Mouse (Mus musculus) layer of hippocampus, postnatal 14 days (tissue): ENCODE data around the gene Slc17a7. TPM values are rescaled to one million over a fixed set of nuclear protein-coding genes. Genes with fewer than 3 reads are reported as not detected.

Experiments used
- DNase-seq, 2 experiments: peaks; one replicate each; pipeline ENCODE4 v3.0.0; 2021 to 2022; ENCODE audit warnings: low spot score in 2 of 2, mixed read lengths in 1 of 2
- total RNA-seq, 2 experiments: library from RNA; stranded (reverse); gene quantifications; 2 replicates each; pipeline ENCODE4 v1.2.3; 2021

Gene Slc17a7
- total RNA-seq, 2 experiments from 2014 or later, result 1,582 to 1,636 TPM

DNA sequence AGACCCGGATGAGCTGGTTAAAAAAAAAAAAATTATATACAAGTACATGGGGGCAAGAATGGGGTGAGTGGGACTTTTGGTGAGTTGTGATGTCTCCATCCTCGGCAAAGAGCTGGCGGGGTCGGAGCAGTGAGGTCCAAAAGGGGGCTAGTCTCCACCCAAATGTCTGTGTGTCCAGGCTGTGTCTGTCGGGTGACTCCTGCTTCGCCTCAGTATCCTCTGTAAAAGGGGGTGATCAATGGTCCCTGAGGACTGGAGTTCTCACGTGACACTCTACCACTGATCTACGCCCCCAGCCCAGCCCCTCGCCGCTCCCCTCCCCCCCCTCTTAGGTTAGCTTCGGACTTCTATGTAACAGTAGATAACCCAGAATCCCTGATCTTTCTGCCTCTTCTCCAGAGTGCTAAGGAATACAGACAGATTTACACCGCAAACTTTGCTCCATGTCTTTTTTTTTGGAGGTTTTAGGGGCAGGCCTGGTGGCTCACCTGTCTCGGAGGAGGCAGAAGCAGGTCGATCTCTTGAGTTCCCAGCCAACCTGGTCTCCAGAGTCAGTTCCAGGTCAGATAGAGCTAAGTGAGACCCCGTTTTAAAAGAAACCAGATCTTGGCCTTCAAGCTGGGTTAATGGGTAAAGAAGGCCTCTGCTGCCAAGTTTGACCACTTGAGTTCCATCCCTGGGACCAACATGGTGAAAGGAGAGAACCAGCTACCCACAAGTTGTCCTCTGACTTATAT is 33.8 kb upstream of the Slc17a7 start:
- DNase-seq, result no peak

DNA sequence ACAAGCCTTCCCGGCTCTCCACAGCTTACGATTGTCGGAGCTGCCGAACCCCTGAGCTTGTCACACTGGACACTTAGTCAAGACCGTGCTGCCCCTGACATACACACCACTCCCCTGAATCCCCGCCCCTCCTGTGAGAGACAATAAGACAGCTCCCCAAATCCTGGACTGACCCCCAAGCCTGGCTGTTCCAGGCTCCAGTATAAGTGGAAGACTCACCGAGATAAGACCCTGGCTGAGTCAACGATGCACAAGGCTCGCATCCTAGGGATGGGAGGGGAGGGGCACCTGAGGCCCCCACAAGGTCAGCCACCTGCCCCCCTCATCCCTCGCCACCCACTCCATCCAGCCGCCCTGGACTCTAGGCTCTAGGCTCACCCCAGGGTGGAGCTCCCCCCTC is 31.9 kb upstream of the Slc17a7 start:
- DNase-seq, result no peak

DNA sequence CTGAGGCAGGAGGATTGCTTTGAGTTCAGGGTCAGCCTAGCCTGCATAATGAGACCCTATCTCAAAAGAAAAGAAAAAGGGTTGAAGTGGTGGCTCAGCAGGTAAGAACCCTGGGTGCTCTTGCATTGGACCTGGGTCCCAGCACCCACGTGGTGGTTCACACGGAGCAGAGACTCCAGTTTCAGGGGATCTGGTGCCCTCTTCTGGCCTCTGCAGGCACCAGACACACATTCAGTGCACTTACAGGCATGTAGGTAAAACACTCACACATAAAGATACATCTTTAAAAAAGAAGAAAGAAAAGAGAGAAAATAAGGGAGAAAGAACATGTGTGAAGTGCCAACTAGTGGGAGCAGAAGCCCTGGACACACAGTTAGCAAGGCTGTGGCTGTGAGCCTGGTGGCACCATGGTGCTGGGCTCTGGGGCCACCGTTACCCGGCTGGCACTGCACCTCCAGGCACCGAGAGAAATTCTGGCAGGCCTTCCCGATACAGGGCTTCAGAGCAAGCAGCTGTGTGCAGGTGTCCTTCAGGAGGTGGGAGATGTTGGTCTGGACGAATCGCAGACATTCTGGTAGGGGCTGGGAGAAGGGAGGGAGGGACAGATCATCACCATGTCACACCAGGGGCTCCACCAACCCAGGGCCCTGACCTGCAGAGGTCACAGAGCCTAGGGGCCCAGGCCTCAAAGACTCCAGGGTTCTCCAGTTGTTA is 30.1 kb upstream of the Slc17a7 start:
- no peak for DNase-seq

DNA sequence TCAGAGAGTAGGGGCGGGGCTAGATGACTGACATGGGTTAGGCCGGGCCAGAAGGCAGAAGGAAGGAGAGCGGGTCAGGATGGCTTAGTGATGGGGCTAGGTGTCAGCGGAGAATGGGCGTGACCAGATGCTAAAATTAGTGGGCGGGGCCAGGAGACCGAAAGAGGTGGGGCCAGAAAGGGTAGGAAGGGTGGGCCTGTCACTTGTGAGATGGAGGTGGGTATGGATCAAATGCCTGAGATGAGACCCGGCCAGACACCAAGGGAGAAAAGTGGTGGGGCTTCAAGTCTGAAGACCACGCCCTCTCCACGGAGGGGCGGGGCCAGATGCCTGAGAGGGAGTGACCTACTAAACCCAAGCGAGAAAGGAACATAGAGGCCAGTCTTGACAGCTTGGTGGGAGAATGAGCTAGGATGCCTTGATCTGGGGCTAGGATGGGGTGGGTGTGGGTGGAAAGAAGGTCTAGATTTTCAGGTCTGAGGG is 29.2 kb upstream of the Slc17a7 start:
- DNase-seq, result no peak

DNA sequence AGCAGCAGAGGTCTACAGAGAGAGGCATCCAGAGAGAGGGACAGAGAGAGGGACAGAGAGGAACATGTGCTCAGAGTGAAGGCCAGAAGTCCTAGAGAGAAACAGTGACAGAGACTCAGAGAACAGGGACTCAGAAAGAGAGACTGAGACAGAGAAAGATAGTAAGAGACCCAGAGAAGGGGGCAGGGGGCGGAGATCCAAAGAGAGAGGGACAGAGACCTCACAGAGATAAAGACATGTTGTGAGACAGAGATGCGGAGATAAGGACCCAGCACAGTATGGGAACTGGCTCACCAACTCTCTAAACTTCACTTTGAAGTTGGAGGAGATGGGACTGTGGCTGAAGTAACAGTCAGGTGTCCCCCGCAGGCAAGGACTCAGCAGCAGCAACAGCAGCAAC is 28.4 kb upstream of the Slc17a7 start:
- DNase-seq, result no peak

DNA sequence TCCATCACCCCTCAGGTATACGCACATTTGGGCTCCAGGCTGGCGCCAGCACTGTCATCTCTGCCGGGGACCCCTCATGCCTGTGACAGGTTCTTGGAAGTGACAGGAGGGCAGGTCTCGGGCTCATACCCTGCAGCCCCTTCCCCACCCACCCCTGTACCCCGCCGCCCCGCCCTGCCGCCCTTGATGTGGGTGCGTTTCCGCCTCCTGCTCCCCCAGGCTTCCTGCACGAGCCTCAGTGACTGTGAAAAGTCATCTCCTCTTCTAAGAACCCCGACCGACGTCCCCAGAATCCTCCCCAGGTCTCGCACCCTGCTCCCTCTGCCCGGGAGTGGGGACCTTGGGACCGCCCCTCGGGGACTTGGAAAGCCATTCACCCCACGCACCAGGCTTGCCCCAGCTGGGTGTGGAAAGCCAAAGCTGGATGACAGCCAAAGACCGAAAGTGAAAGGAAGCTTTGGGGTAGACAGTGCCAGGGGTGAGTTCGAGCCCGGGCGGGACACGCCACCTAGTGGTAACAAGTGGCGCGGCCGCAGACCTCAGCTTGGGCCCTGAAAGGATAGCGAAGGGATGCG is 27.7 kb upstream of the Slc17a7 start, which contains the start of the genes Gm45713 and Flt3l:
Gene Gm45713, minus strand, starts transcription at position 239 of the 575 bp plus-strand sequence.
Gene Flt3l, minus strand, starts transcription at position 440 of the 575 bp plus-strand sequence.
- peak; percentile 91 for DNase-seq

DNA sequence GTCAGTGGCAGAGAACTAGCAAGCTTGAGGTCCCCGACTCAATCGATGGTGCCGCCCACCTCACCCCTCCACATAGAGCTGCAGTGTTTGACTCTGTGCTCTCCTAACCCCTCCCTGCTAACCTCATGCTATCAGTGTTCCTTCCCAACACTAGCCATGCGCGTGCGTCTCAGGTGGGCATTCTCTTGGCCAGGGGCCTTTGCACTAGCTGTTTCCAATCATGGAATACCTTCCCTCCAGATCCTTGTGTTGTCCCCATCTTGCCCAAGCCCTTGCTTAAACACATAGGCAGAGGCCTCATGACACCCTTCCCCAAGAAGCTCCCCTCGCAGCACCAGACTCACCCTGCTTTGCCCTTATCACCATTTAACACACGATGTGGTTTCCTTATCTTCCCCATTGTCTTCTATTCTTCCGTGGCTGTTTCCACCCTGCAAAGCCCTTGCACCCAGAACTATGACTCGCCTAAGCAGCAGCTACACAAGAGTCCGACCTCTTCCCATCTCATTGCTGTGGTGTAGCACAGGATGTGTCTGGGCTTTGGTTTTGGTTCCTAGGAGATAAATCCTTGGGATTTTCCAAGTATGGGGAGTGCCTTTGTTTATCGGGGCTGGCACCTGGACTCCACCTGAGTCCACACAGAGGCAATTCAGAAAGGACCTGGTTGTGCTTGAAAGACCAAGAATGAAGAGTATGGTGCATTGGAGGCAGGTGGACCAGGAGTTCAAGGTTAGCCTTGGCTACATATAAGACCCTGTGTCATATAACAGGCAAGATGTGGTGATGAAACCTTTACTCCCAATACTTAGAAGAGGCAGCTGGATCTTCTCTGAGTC is 26.4 kb upstream of the Slc17a7 start:
- no peak for DNase-seq

DNA sequence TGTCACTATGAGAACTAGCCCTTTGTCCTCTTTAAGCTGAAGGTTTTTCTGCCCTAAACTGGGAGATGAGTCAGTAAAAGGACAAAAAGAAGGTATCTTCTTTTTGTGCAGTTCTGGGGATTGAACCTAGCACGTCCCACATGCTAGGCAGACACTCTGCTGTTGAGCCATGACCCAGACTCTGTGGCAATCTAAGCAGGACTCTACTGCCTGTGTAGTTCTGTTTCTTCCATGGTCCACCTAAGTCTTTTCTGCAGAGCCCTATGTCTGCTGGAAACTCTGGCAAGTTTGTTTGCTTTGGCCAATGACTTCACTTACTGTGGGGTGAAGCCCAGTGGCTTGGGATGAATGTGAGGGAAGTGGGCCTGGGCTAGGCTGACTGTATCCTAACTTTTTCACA is 25.3 kb upstream of the Slc17a7 start:
- DNase-seq, result no peak

DNA sequence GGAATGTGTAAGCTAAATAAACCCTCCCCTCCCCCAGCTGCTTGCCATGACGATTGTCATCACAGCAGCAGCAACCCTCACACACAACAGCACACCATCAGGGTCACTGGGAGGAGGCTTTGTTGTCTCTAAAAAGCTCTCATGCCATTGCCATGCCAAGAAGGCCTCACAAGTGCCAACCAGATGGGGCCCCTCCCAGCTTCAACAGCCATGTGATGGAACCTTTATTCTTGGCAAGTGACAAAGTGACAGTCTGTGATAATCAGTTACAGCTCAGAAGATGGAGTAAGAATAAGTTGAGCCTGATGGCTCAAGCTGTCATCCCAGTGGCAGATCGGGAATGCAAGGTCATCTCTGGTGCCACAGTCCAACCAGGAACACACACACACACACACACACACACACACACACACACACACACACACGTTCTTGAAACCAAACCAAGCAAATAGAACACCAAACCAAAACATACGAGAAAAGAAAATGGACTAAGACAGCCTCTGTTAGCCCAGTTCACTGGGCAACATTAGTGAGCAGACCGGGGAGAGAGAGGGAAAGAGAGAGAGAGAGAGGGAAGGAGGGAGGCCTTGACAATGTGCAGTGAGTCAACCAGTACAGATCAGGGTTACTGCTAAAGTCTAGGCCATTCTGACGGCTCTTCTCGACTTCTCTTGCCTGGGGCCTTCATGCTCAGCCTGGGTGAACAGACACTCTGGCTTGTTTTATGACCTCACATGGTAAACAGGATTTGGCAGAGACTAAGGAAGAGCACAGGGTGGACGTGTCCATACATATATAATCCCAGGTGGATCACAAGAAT is 23.6 kb upstream of the Slc17a7 start:
- DNase-seq, result no peak

DNA sequence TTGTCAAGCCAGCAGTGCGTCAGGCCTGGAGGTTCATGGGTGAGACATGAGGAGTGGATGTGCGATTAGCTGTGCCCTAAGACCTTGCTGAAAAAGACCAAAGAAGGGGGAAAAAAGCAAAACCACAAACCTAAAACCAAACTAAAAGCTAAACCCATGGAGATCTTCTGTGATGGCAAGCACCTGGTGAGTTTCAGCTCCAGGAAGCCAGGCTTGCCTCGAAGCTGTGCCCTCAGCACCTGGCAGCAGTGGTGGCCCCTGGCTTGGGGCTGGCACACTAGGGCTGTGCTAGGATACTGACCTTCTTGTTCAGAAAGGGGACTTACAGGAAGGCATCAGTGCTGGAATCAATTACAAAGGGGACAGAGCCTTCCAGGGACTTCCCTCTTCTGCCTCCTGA is 22.4 kb upstream of the Slc17a7 start:
- DNase-seq, result no peak

DNA sequence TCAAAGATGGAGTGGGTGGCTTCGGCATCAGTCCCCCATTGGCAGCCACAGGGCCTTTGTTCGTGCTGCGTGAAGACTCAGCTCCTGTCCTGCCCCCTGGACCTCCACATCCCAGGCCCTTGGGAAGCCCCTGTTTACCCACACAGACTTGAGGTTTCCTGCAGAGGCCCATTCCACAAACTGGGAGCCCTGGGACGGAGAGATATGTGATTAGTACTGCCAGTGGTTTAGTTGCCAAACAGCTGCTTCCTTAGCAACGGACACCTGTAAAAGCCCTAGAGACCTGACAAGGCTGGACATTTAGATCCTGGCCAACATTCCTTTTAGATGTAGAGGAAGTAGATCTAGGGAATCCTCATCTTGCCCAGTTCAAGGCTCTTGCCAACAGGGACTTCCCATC is 21.8 kb upstream of the Slc17a7 start:
- no peak for DNase-seq

DNA sequence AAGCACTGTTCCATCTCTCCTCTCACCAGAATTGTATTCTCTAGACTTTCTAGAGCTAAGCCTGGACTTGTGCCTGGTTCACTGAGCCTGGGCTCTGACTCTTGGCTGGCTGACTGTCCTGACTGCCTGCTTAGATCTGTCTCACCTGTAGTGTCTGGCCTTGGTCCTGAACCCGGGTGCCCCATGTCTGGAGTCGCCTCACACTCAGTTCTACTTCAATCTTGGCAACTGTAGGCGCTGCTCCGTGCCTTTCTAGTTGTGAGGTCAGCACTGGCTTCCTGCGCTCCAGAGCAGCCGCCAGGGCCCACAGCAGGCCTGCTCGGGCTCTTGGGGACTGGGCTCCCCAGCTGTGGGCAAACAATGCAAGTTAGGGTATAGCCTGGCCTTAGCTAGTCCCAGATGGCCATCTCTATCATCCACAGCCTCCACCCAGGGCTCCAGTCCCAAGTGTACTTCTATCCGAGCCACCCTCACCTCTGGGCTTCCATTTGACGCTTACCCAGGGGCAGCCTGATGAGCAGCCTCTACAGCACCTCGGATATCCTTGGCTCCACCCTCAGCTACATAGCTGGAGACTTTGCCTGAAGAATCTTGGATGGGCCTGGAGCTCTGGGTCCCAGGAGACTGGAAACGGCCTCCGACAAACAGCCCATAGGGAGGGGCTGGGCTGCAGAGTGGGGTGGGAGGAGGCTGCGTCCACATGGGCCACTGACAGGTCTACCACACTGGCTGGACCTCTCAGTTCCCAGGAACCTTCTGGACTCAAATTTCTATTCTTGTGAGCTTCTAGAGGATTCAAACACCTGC is 19.2 kb upstream of the Slc17a7 start:
- no peak for DNase-seq

DNA sequence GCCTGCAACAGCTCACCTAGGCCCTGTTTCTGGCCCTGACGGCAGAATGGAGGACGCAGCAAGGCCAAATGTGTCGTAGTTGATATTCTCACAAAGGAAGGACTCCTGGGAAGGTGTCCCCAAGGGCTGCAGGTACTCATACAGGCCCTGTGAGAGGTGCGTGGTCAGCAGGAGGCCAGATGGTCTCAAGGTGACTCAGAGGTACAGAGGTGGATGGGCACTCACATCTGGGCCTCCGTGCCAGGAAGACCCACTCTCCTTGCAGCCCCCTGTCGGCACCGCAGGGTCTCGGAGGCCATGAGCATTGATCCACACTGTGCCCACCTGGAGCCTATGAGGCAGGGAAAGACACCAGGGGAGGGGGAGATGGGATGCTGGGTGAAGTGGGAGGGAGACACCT is 18.3 kb upstream of the Slc17a7 start:
- no peak for DNase-seq

DNA sequence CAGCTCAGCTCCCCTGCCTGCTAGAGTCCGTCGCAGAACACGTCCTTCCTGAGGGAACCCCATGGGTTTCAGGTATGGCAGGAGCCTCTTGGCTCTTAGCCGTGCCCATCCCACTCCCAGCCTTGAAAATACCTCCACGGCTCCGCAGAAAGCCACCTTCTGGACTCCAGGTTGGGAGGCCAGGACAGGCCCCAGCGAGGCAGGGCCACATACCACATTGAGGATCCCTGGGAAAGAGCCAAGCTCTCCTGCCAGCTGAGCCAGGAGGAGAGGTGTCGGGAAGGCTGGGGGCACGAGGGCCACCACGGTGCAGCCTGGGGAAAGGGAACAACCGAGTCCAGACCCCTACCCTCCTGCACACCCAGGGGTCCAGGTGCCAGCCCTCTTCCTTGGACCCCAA is 16.5 kb upstream of the Slc17a7 start:
- no peak for DNase-seq

DNA sequence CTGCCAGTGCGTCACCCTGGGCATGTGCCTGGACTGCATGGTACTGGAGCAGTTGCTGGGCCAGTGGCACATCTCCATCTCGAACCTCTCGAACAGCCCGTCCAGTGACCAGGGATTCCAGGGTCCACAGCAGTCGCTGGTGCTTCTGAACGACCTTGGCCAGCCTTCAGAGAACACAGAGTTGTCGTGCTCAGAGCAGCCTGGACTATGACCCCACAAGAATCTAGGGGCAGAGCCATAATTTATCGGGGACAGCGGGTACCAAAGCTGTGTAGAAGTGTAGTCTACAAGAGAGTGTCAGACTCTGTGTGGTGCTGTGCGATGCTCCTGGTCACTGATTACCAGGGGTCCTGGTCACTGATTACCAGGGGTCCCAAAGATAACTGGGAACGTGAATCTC is 15.8 kb upstream of the Slc17a7 start:
- no peak for DNase-seq

DNA sequence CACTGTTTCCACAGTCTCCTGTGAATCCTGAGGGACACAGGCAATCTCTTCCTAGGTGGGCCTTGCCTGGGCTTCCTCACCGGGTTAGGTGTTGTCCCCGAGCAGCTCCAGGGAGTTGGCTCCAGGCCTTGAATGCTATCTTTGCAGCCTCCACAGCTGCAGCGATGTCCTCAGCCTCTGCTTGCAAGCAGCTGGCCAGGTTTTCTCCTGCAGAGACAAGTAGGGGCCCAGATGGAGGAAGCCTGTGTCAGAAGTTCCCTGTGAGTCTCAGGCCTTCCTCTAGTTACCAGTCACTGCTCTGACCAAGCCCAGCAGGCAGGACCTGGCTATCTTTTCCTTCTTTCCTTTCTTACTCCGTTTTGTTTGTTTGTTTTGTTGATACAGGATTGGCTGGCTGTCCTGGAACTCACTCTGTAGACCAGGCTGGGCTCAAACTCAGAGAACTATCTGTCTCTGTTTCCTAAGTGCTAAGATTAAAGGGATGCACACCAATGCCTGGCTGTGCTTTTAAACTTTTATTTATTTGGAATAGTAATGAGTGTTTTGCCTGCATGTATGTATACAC is 15.1 kb upstream of the Slc17a7 start:
- no peak for DNase-seq

DNA sequence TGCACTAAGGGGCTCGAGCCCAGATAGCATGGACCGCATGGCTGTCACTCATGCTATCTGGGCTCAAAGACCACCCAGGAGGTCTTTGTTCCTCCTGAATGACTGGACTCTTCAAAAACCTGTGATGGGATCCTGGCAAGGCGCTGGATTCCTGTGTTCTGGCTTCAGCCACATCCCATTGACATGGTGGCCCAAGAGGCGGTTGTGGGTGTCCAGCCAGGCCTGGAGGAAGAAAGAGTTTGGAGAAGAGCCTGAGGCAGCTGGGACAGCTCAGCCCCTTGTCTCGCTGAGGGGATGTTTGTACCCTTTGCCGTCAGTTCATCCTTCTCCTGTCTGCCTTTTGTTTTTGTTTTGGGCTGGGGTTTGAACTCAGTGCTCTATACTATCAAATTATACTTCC is 14.2 kb upstream of the Slc17a7 start:
- DNase-seq, result no peak

DNA sequence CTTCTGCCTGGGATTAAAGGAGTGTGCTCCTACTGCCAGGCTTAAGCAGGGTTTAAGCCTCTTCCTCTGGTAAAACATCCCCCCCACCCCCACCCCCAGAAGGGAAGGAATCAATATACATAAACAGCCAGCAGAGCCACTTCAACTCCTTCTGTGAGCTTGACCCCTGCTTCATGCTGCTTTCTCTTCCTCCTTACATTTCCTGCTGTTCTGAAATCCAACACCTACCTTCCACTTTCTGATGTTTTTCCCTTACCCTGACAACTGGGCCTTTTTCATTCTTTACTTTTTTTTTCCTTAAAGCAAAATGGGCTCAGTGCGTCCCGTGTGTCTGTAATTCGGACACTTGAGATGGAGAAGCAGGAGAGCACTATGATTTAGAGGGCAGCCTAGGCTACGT is 13.4 kb upstream of the Slc17a7 start:
- no peak for DNase-seq

DNA sequence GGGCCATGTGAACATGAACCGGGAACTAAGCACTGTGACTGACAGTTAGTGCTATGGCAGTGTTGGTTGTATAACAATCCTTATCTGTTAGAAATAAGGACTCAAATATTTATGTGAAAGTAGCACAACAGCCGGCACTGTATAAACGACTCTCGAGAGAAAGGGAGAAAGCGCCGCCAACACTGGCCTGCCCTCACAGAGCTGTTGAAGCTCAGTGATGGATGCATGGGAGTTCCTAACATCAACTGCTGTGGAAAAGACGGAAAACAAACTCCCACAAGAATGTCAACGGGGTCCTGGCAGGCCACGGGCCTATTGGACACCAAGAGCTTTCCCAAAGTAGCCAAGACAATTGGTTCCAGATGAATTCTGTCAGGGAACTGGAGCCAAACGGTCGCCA is 12.4 kb upstream of the Slc17a7 start:
- DNase-seq, result no peak
